10 mouse cellular contexts compared by ENCODE assay signal in the genomic region with DNA sequence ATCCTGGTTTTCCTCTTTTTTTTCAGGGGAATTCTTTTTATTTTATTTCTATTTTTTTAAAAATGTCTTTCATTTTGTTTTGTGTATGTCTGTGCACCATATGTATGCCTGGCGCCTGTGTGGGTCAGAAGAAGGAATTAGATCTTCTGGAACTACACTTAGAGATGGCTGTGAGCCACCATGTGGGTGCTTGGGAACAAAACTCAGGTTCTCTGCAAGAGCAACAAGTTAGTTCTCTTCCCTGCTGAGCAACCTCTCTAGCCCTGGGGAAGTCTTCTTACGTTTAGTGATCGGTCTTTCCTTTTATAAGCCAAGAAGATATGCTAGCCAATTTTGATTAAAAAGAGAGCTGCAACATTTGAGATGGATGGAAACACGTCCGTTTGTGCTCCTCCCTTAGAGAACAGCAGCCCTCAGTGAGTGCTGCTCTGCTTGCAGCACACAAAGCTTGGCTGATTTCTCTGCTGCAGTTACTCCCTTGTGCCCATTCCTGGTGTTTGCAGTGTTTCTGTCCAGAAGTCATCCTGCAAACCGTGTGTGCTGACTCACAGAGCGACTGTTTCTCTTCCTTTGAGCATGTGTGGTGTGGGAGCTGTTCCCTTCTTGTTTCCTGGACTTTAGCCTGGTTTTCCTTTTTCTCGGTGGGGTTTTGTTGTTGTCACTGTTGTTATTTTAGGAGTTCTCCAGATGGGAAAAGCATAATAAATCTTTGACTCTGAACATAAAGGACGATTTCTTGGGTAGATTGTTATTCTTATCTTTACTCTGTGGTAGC.
DNase-seq lines count a peak whose midpoint lies in the region; ATAC-seq and TF ChIP-seq lines count a peak whose summit lies in the region.
"Had no signal": no experiment of that assay in that cellular context is flagged by ENCODE, and none has a peak within 500 bp of the region (broad histone marks: within the 10 kb centered on the region; RNA-seq: fewer than 3 reads in every experiment).

No protein-coding gene starts in this region.

- no peak for TF ChIP-seq CTCF in liver, postnatal 0 days (IDR thresholded peaks at IDR 0.05; ENCODE audit: low read depth)

- no peak for DNase-seq in frontal cortex, postnatal 25 days (ENCODE audit: low spot score in 2 of 2)
- DNase-seq in limb, embryonic 10.5 days (ENCODE audit: low spot score), result no peak
- DNase-seq in right cerebral cortex, postnatal 10 days (ENCODE audit: low spot score in 2 of 2), result peak; percentile 33 to 47
- DNase-seq in liver, postnatal 0 days, result no peak
- DNase-seq in B cell, adult 2 months, result no peak
- DNase-seq: liver, embryonic 13.5 days had no signal

- no peaks in the 10 kb centered on the region for H3K4me1 ChIP-seq in limb, embryonic 13.5 days
- no peaks in the 10 kb centered on the region for H3K4me1 ChIP-seq in limb, embryonic 10.5 days
- peaks cover 8% of the 10 kb centered on the region; the same call in 1 of the 2 replicates for H3K4me1 ChIP-seq in kidney, embryonic 16.5 days (ENCODE audit: insufficient read depth, low read length)
- 0 out of 2 replicates have a peak, but pooled peaks cover 2% of the 10 kb centered on the region for H3K4me1 ChIP-seq in liver, postnatal 0 days (ENCODE audit: insufficient read depth)
- H3K4me1 ChIP-seq: liver, embryonic 13.5 days had no signal

- no peak overlapping the region for H3K9ac ChIP-seq in limb, embryonic 13.5 days
- H3K9ac ChIP-seq in kidney, embryonic 16.5 days (replicated peaks; ENCODE audit: low read length), result no peak overlapping the region
- H3K9ac ChIP-seq in liver, postnatal 0 days (replicated peaks), result no peak overlapping the region
- H3K9ac ChIP-seq: liver, embryonic 13.5 days had no signal

- no peaks in the 10 kb centered on the region for H3K9me3 ChIP-seq in limb, embryonic 13.5 days
- no peaks in the 10 kb centered on the region for H3K9me3 ChIP-seq in limb, embryonic 10.5 days (replicated peaks)
- no peaks in the 10 kb centered on the region for H3K9me3 ChIP-seq in kidney, embryonic 16.5 days (ENCODE audit: low read length)
- H3K9me3 ChIP-seq in liver, postnatal 0 days (ENCODE audit: low read length), result no peaks in the 10 kb centered on the region
- H3K9me3 ChIP-seq: liver, embryonic 13.5 days had no signal

- no peaks in the 10 kb centered on the region for H3K27me3 ChIP-seq in limb, embryonic 13.5 days
- H3K27me3 ChIP-seq in limb, embryonic 10.5 days (ENCODE audit: low read depth, poor library complexity, severe bottlenecking), result no peaks in the 10 kb centered on the region
- H3K27me3 ChIP-seq in kidney, embryonic 16.5 days (ENCODE audit: insufficient read depth, low read length), result no peaks in the 10 kb centered on the region
- H3K27me3 ChIP-seq in liver, postnatal 0 days (ENCODE audit: insufficient read depth, low read length), result no peaks in the 10 kb centered on the region
- H3K27me3 ChIP-seq: liver, embryonic 13.5 days had no signal

- 0 out of 2 replicates have a peak overlapping the region, but pooled peaks have one; percentile 22 for H3K27ac ChIP-seq in limb, embryonic 13.5 days
- H3K27ac ChIP-seq in limb, embryonic 10.5 days, result no peak overlapping the region
- H3K27ac ChIP-seq in kidney, embryonic 16.5 days (ENCODE audit: low read length), result peak overlapping the region; percentile 76
- no peak overlapping the region for H3K27ac ChIP-seq in liver, postnatal 0 days (ENCODE audit: low read depth)
- H3K27ac ChIP-seq: liver, embryonic 13.5 days had no signal

- WGBS in limb, embryonic 13.5 days, result 67% methylated on average over 9 of the region's 9 CpGs
- WGBS in limb, embryonic 10.5 days, result 80% methylated on average over 9 of the region's 9 CpGs
- 44% methylated on average over 9 of the region's 9 CpGs for WGBS in kidney, embryonic 16.5 days
- WGBS in liver, postnatal 0 days (ENCODE audit: insufficient replicate concordance), result 62% methylated on average over 9 of the region's 9 CpGs

- ATAC-seq in frontal cortex, adult (ENCODE audit: low TSS enrichment), result peak; percentile 91
- no peak for ATAC-seq in limb, embryonic 13.5 days (ENCODE audit: low FRiP score, low read depth)
- ATAC-seq in kidney, embryonic 16.5 days (ENCODE audit: low FRiP score, low TSS enrichment), result no peak
- no peak for ATAC-seq in liver, postnatal 0 days

- no peak overlapping the region for H3K4me2 ChIP-seq in limb, embryonic 13.5 days (replicated peaks)
- H3K4me2 ChIP-seq in kidney, embryonic 16.5 days (replicated peaks; ENCODE audit: low read depth, low read length), result peak overlapping the region; percentile 5
- no peak overlapping the region for H3K4me2 ChIP-seq in liver, postnatal 0 days (ENCODE audit: low read depth, low read length)
- H3K4me2 ChIP-seq: liver, embryonic 13.5 days had no signal

- H3K4me3 ChIP-seq in limb, embryonic 13.5 days, result no peak overlapping the region
- no peak overlapping the region for H3K4me3 ChIP-seq in limb, embryonic 10.5 days
- no peak overlapping the region for H3K4me3 ChIP-seq in kidney, embryonic 16.5 days (ENCODE audit: low read length)
- H3K4me3 ChIP-seq in liver, postnatal 0 days (ENCODE audit: low read depth, low read length), result no peak overlapping the region
- H3K4me3 ChIP-seq: erythroblast, embryonic 14.5 days; liver, embryonic 13.5 days had no signal

- peaks cover 49% of the 10 kb centered on the region for H3K36me3 ChIP-seq in limb, embryonic 13.5 days
- peaks cover 20% of the 10 kb centered on the region for H3K36me3 ChIP-seq in limb, embryonic 10.5 days
- peaks cover 7% of the 10 kb centered on the region; the same call in 1 of the 2 replicates for H3K36me3 ChIP-seq in kidney, embryonic 16.5 days (ENCODE audit: insufficient read depth, low read length)
- H3K36me3 ChIP-seq in liver, postnatal 0 days (replicated peaks; ENCODE audit: insufficient read depth, low read length), result peaks cover 32% of the 10 kb centered on the region; the same call in 1 of the 2 replicates

- no peak for TF ChIP-seq EP300 in liver, postnatal 0 days (IDR thresholded peaks at IDR 0.05; ENCODE audit: low read depth)

Comparison
In these comparisons a context has a peak if more than half of its experiments do, and no peak if none do; other contexts are left out.
1. H3K27ac ChIP-seq: peak in limb, embryonic 13.5 days (single experiment) and kidney, embryonic 16.5 days (single experiment); none in limb, embryonic 10.5 days (single experiment) and liver, postnatal 0 days (single experiment).
2. DNase-seq: peak in right cerebral cortex, postnatal 10 days (2 of 2); none in frontal cortex, postnatal 25 days (0 of 2), limb, embryonic 10.5 days (single experiment), liver, postnatal 0 days (single experiment) and B cell, adult 2 months (0 of 2).